Mouse (Mus musculus): ENCODE data around the gene Gm10570. TPM values are rescaled to one million over a fixed set of nuclear protein-coding genes. Genes with fewer than 3 reads are reported as not detected.

Gm10570 gene
- polyA plus RNA-seq, 1 experiment, result 2.1 TPM

DNA sequence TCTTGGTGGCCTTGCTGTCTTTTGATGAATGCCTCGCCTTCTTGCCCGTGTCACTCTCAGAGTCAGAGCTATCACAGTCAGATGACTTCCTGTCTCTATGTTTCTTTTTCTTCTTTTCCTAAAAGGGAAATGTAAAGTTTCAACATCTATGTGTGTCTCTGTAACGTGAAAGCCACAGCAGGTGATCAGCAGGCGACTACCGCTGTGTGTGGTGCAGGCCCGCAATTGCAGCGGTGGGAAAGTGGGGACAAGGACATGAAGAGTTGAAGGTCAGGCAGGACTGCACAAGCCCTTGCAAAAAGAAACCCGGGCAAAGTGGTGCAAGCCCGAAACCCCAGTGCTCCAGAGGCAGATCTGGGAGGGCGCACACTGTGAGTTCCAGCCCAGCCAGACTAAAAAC, 8.2 kb upstream of the Gm10570 start:
- no peaks in the 10 kb centered on the region for H3K4me1 ChIP-seq (ENCODE audit: control insufficient read depth, insufficient read depth, insufficient read length, low read length)
- peak overlapping the region; percentile 36 for H3K27ac ChIP-seq (replicated peaks; ENCODE audit: low read depth, low read length)

DNA sequence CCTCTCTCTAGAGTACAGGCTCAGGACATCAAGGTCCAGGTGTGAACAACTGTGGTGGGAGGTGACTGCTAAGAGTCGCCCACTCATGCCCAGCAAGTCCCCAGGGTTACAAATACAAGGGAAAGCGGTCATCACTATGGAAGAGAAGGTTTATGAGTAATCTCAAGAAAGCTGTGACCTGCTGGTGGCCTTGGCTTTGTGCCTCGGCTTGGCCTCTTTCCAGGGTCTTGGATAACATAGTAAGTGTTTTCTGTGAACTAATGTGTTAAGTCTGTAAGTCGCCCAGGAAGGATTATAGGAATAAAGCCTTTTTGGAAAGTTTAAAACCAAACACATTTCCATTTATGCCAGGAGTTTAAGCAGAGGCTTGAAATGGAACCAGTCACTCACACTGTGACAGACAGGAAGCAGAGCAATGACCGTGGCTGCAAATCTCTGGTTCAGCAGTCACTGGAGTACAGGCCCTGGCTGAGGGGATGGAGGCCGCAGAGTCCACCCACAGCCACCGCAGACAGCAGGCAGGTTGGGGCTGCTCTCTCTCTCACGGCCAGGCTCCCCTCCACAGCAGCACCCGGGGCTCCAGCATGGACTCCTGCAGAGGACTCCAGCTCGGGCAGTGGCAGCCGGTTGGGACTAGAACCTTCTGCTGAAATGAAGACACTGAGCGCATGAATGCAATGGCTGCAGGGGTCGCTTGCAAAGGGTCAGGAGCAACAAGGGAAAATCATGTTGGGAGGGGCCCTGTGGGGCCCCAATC, 7.5 kb upstream of the Gm10570 start:
- Histone ChIP-seq H3K27ac (replicated peaks; ENCODE audit: low read depth, low read length) (peak overlapping the region; percentile 13; the same call in 1 of the 2 replicates), H3K4me1 (ENCODE audit: control insufficient read depth, insufficient read depth, insufficient read length, low read length) (no peaks in the 10 kb centered on the region), H3K4me3 (ENCODE audit: insufficient read depth, low read depth, low read length) (no peak overlapping the region)

More for the DNA sequence above, 8.2 kb upstream of the Gm10570 start:
- H3K4me3 ChIP-seq (ENCODE audit: insufficient read depth, low read depth, low read length), result no peak overlapping the region

DNA sequence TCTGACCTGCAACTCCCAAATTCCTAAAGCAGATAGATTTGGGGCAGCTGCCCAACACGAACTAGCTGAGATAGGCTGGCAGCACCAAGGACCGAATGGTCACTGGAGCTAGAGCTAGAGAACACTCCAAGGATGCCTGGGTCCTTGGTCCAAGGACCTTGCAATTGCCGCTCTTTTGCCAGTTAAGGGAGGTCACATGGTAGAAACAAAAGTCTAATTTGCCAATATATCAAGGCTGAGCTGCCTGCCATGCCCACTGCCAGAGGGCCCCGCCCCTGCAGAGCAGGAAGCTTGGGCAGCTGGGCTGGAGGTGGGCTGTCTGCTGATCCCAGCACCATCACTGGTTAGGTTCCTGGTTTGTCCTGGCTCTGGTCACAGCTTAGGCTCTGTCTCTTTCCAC, 5.1 kb upstream of the Gm10570 start:
- H3K4me3 ChIP-seq (ENCODE audit: insufficient read depth, low read depth, low read length), result no peak overlapping the region
- 0 out of 2 replicates have a peak overlapping the region, but pooled peaks have one; percentile 4 for H3K27ac ChIP-seq (replicated peaks; ENCODE audit: low read depth, low read length)
- H3K4me1 ChIP-seq (ENCODE audit: control insufficient read depth, insufficient read depth, insufficient read length, low read length), result no peaks in the 10 kb centered on the region

DNA sequence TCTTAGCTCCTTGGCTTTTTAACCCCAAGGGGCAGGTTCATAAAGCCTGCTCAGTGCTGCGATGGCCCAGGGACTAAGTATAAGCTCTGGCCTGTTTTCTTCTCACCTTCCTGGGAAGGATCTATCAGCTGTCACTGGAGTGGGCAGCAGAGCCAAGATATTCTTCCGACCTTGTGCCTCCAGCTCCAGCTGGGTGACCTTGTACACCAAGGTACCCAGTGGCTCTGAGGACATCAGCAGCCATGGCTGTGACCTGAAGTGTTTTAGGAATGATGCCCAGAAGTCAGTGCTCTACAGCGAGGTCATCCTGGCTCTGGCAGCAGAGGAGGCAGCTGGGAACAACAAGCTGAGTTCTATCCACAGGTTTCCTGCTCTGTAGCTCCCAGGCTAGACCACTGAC, 4.1 kb upstream of the Gm10570 start:
- peak overlapping the region; percentile 71 for H3K4me3 ChIP-seq (ENCODE audit: insufficient read depth, low read depth, low read length)
- H3K4me1 ChIP-seq (ENCODE audit: control insufficient read depth, insufficient read depth, insufficient read length, low read length), result no peaks in the 10 kb centered on the region
- peak overlapping the region; percentile 94 for H3K27ac ChIP-seq (replicated peaks; ENCODE audit: low read depth, low read length)

DNA sequence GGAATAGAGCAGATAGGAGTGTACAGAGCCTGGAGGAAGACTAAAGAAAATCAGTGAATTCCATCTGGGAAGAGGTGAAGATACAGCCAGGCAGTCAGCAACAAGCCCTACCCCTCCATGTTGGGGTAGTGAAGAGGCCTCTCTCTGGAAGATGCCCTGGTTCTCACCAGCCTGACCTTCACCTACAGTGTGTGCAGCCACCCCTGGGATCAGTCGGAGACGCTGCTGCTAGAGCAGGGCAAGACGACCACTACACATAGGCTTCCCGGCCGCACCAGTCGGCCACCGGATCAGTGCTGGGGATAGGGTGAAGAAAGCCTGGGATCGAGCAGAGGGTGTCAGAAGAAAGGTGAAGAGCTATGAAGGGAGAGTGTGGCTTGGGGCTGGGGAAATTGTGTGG, 780 bp upstream of the Gm10570 start:
- Histone ChIP-seq H3K4me1 (ENCODE audit: control insufficient read depth, insufficient read depth, insufficient read length, low read length) (no peaks in the 10 kb centered on the region), H3K27ac (replicated peaks; ENCODE audit: low read depth, low read length) (peak overlapping the region; percentile 94), H3K4me3 (ENCODE audit: insufficient read depth, low read depth, low read length) (peak overlapping the region; percentile 71)

DNA sequence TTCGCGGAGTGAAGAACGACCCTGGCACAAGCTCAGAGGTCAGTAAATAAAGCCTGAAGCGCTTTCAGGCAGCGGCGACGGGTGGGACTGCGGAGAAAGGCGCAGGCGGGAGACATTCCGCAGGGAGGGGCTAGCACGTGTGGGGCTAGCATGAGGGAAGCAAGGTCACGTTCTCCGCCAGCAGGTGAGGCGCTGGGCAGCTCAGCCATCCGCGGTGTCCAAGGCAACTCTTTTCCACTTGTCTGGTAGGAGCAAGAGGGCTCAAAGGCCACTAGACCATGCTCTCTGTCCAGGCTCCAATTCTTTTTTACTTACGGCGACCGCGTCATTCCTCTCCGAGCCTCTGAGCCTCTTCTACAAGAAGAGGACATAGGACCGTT, 633 bp downstream of the Gm10570 start:
- Histone ChIP-seq H3K27ac (replicated peaks; ENCODE audit: low read depth, low read length) (peak overlapping the region; percentile 91), H3K4me1 (ENCODE audit: control insufficient read depth, insufficient read depth, insufficient read length, low read length) (no peaks in the 10 kb centered on the region), H3K4me3 (ENCODE audit: insufficient read depth, low read depth, low read length) (peak overlapping the region; percentile 71)

DNA sequence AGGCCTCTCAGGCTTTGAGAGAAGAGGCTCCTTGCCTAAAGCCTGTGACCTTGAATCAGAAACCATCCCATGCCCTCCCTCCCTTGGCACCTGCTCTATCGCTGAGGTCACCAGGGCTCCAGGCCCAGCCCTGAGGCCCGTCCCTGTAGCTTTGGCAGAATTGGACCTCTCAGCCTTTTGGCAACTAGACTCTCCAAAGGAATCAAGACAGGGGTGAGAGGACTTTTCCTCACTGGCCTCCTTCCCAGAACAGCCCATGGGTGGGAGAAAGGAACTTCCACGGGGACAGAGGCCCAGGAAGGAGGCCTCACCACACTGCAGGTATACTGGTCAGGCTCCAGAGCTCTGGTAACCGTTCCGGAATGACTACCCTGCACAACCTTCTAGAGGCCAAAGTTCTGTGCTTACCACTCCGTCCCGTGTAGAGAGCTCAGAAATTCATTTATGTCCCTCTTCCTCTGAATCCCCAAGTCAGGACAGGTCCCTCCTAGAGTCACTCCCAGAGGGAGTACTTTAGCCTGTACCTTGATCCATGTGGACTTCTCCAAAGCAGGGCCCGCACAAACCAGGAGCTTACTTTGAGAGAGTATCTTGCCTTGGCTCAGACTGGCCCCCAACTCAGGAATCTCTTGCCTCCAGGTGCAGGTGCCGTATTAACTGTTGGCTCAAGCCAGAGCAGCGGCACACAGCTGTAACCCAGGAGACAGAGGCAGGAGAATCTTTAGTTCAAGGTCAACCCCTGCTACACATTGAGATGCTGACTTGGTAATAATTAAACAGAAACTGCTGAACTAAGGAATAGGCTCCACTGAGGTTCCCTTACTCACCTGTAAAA, 1.5 kb downstream of the Gm10570 start:
- H3K4me1 ChIP-seq (ENCODE audit: control insufficient read depth, insufficient read depth, insufficient read length, low read length), result no peaks in the 10 kb centered on the region
- H3K4me3 ChIP-seq (ENCODE audit: insufficient read depth, low read depth, low read length), result peak overlapping the region; percentile 71
- H3K27ac ChIP-seq (replicated peaks; ENCODE audit: low read depth, low read length), result peak overlapping the region; percentile 93

DNA sequence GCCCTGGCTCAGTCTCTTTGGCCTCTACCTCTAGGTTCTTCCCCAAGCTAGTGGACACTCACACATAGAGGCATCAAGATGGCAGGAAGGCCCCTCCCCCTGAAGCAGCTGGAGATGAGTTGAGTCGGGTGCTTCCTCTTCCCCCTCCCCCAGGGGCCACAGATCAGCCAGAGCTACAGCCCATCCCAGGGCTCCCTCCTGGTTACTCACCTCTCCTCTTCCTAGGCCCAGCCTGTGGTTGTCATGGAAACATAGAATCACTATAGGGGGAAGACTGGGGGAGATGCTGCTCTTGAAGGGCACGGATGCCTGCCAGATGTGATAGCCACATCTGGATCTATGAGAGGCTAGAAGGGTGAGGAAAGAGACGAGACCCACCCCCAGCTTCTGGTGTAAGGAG, 3.7 kb downstream of the Gm10570 start:
- no peak overlapping the region for H3K4me3 ChIP-seq (ENCODE audit: insufficient read depth, low read depth, low read length)
- H3K27ac ChIP-seq (replicated peaks; ENCODE audit: low read depth, low read length), result no peak overlapping the region
- H3K4me1 ChIP-seq (ENCODE audit: control insufficient read depth, insufficient read depth, insufficient read length, low read length), result no peaks in the 10 kb centered on the region

DNA sequence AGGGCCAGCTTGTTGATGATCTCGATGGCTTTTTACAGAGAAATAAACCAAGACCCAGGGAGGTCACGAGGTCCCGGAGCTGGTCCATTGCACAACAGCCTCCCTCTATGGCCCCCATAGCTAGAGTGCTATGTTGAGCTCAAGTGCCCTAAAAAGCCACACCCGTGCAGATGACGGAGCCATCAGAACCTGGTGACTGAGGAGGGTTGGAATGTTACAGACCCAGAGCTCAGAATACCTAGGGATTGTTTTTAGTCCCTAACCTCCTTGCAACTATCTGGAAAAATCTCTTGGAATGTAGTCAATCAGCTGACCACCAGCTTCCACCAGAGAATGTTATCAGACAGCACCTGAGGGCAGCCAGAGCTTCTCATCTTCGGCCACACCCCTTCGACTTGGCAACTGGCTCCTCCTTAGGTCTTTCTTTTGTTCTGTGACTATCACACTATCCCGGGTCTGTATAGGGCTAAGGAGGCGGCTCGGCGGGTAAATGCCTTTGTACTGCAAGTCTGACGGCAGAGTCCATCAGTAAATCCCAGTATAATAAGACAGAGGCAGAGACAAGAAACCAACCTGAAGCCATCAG, 6.1 kb downstream of the Gm10570 start:
- Histone ChIP-seq H3K4me3 (ENCODE audit: insufficient read depth, low read depth, low read length) (no peak overlapping the region), H3K4me1 (ENCODE audit: control insufficient read depth, insufficient read depth, insufficient read length, low read length) (0 out of 2 replicates have a peak, but pooled peaks cover 3% of the 10 kb centered on the region), H3K27ac (replicated peaks; ENCODE audit: low read depth, low read length) (no peak overlapping the region)

DNA sequence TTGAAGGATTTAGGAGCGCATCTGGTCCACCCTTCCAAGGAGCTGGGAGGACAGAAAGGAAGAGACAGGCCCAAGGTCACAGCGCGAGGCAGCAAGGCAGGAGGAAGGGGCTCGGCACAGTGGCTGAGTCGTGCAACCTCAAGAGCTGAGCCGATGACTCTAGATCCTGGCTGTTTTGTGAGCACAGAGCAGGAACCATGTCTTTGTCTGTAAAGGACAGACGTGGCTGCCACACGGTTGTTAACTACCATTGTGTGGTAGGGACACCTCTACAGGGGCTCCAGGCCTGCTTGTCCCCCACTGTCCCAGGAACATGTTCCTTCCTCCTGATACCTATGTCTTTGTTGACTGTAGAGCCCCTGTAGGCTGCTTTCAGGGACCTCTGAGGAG, 8.8 kb downstream of the Gm10570 start:
- Histone ChIP-seq H3K27ac (replicated peaks; ENCODE audit: low read depth, low read length) (peak overlapping the region; percentile 97), H3K4me3 (ENCODE audit: insufficient read depth, low read depth, low read length) (no peak overlapping the region), H3K4me1 (ENCODE audit: control insufficient read depth, insufficient read depth, insufficient read length, low read length) (0 out of 2 replicates have a peak, but pooled peaks cover 3% of the 10 kb centered on the region)

DNA sequence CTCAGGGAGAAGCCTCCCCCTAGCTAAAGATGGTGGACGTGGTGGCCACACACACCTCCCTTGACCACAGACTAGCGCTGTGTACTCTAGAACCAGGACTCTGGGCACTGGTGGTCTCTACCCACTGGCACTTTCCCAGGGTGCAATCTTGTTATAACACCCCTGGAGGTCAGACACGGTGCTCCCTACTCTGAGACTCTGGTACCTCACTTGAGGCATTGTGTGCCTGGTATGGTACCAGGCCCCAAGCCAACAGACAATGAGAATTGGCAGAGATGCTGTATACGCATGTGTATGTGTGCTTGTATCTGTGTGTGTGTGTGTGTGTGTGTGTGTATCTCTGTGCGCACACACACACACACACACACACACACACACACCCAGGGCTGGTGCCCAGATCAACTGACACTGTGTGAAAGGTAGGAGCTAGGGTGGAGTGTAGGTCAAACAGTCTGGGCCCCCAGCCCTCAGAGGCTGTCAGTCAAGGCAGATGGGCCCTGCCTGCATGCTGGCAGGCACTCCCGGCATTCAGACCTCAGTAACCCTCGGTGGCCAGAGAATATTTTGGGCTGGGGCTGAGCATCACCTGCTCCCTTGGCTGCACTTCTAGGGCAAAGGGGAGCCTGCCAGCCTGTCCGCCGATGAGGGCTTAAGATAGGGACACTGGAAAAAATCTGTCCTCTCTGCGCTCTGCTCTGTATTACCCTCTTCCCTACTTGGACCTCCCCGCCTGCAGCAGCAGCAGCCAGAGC, 9.4 kb downstream of the Gm10570 start:
- Histone ChIP-seq H3K27ac (replicated peaks; ENCODE audit: low read depth, low read length) (peak overlapping the region; percentile 80), H3K4me3 (ENCODE audit: insufficient read depth, low read depth, low read length) (no peak overlapping the region), H3K4me1 (ENCODE audit: control insufficient read depth, insufficient read depth, insufficient read length, low read length) (0 out of 2 replicates have a peak, but pooled peaks cover 3% of the 10 kb centered on the region)

DNA sequence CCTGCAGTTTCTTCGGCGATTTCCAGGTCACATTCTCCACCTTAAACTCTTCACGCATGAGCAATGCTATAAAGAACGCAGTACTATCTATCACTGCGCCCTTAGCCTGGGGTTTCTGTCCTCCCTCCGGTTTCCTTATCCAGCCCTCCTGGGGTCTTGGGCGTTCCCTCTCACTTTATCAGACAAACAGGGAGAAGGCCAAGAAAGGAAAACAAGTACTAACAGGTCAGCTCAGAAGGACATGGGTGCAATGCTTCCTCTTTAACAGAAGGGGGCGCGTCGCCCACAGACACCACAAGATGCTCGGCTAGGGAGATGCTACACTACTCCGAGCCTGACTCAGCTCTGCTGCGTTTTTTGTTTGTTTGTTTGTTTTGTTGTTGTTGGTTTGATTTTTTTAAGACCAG, 11.3 kb downstream of the Gm10570 start:
- Histone ChIP-seq H3K4me3 (ENCODE audit: insufficient read depth, low read depth, low read length) (no peak overlapping the region), H3K27ac (replicated peaks; ENCODE audit: low read depth, low read length) (peak overlapping the region; percentile 36), H3K4me1 (ENCODE audit: control insufficient read depth, insufficient read depth, insufficient read length, low read length) (0 out of 2 replicates have a peak, but pooled peaks cover 3% of the 10 kb centered on the region)

DNA sequence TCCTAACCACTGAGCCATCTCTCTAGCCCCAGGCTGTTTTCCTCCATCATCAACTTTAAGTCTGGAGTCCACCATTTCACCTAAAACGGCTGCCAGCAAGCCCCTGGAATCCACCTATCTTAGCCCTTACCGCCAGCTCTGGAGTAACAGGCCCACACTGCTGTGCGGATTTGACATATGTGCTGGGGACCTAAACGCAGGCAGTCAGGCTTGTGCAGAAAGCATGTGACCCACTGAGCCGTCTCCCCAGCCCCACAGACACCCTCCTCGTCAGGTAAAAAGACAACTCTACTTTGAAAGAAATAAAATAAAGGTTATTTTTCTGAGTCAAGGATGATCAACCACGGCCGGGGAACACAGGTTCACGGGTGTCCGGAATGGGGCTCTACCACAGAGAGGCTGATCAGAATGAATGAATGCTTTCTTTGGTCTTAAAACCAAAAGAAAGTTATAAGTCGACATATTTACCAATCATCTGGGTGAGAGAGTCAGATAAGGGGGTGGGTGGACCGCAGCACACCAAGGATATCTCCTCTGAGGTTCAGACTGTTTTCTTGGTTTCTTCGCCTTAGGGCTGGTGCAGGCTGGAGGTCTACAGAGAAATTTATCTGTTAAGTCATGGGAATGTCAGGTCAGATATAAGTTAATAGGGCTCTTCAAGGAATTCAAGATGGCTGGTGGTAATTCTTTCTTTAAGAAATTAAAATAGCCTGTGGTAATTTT, 12.1 kb downstream of the Gm10570 start:
- H3K4me3 ChIP-seq (ENCODE audit: insufficient read depth, low read depth, low read length), result no peak overlapping the region
- no peak overlapping the region for H3K27ac ChIP-seq (replicated peaks; ENCODE audit: low read depth, low read length)

DNA sequence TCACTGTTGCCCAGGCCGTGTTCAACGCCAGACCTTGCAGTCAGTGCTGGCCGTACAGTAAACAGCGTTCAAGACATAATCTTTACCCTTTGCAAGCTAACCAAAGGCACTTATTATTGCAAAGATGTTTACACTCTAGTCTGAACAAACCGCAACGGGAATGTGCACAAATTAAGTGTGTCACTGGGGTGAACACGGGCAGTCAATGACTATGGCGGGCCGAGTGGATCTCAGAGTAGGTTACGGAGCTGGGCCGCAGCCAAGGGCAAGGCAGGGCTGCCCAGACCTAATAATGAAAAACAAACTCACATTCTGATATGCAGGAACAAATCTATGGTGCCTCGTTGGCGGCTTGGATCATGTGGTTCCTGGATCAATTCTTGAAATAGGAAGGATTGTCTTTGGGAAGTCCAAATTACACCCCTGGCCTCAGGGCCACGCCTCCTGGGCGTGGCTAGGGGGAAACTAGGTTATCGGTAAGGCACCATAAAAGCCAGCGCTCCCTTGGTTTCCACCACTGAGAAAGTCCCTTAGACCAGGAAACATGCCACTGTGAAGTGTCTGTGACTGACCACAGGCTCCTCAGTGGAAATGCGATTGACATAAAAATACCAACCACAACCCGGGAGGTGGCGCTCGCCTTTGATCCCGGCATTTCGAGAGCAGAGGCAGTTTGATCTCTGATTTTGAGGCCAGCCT, 13.3 kb downstream of the Gm10570 start:
- Histone ChIP-seq H3K27ac (replicated peaks; ENCODE audit: low read depth, low read length) (peak overlapping the region; percentile 47), H3K4me1 (ENCODE audit: control insufficient read depth, insufficient read depth, insufficient read length, low read length) (0 out of 2 replicates have a peak, but pooled peaks cover 3% of the 10 kb centered on the region), H3K4me3 (ENCODE audit: insufficient read depth, low read depth, low read length) (peak overlapping the region; percentile 35)

More for the DNA sequence above, 12.1 kb downstream of the Gm10570 start:
- 0 out of 2 replicates have a peak, but pooled peaks cover 3% of the 10 kb centered on the region for H3K4me1 ChIP-seq (ENCODE audit: control insufficient read depth, insufficient read depth, insufficient read length, low read length)
